Mouse (Mus musculus): Measurements from ENCODE around the gene Ivd. TPM values are rescaled to one million over a fixed set of nuclear protein-coding genes. Genes with fewer than 3 reads are reported as not detected.

Gene Ivd
- polyA plus RNA-seq, 1 experiment from 2014 or later: 47.7 TPM

DNA sequence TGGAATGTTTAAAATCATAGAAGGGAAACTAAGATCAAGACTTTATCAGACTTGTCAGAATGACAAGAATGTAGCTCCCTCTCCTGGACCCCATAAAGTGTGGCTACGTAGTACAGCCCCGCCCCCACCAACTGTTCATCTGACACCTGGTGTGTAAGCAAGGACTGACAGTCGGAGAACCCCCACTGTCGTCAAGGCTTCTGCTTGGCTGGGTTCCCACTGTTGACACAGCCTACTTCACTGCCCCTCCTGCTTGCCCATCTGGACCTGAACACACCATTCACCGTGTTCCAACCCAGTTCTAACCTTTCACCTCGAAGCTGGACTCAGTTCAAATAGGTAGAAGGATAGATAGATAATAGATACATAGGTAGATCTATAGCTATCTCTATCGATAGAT lies 15.5 kb upstream of the Ivd start:
- no peaks in the 10 kb centered on the region for H3K9me3 ChIP-seq
- H3K4me3 ChIP-seq: no peak overlapping the region
- H3K9ac ChIP-seq: no peak overlapping the region
- 60% methylated on average over 7 of the region's 7 CpGs for WGBS
- H3K27me3 ChIP-seq: no peaks in the 10 kb centered on the region
- no peak for ATAC-seq (ENCODE audit: low read depth)
- no peaks in the 10 kb centered on the region for H3K4me1 ChIP-seq (replicated peaks)
- H3K27ac ChIP-seq (replicated peaks): no peak overlapping the region
- H3K4me2 ChIP-seq: no peak overlapping the region
- H3K36me3 ChIP-seq: no peaks in the 10 kb centered on the region

GRCm38 (mm10) chr2:118851756-118852155 lies 10.0 kb upstream of the Ivd start:
- no peaks in the 10 kb centered on the region for H3K36me3 ChIP-seq
- no peak overlapping the region for H3K4me3 ChIP-seq
- WGBS: 12% methylated on average over 3 of the region's 3 CpGs
- no peaks in the 10 kb centered on the region for H3K27me3 ChIP-seq
- no peak for ATAC-seq (ENCODE audit: low read depth)
- no peaks in the 10 kb centered on the region for H3K9me3 ChIP-seq
- H3K27ac ChIP-seq (replicated peaks): no peak overlapping the region
- no peak overlapping the region for H3K4me2 ChIP-seq
- no peaks in the 10 kb centered on the region for H3K4me1 ChIP-seq (replicated peaks)
- H3K9ac ChIP-seq: no peak overlapping the region

DNA sequence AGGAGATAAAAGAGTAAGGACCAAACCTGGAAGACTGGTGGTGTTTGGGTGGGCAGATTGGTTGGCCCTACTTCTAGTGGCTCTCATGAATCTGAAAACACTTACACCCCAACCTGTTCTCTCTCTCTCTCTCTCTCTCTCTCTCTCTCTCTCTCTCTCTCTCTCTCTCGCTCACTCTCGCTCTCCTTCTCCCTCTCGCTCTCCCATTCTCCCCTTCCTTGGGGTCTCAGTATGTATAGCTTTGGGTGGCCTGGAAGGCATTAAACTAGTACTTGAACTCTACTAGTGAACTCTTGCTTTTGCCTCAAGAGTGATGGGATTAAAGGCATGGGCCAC lies 554 bp downstream of the Ivd start:
- Histone ChIP-seq H3K4me2 (peak overlapping the region; percentile 78), H3K27me3 (no peaks in the 10 kb centered on the region), H3K36me3 (peaks cover 2% of the 10 kb centered on the region; the same call in 1 of the 2 replicates), H3K27ac (replicated peaks) (peak overlapping the region; percentile 79), H3K9ac (peak overlapping the region; percentile 77), H3K9me3 (no peaks in the 10 kb centered on the region), H3K4me3 (peak overlapping the region; percentile 66), H3K4me1 (replicated peaks) (peaks cover 21% of the 10 kb centered on the region)
- 32% methylated on average over 3 of the region's 3 CpGs for WGBS
- ATAC-seq (ENCODE audit: low read depth): no peak

- Histone ChIP-seq H3K9me3 (no peaks in the 10 kb centered on the region), H3K4me1 (replicated peaks) (no peaks in the 10 kb centered on the region), H3K36me3 (peaks cover 46% of the 10 kb centered on the region), H3K4me2 (no peak overlapping the region), H3K27me3 (no peaks in the 10 kb centered on the region), H3K27ac (replicated peaks) (no peak overlapping the region), H3K4me3 (no peak overlapping the region), H3K9ac (no peak overlapping the region)
- WGBS: 92% methylated on average over 3 of the region's 3 CpGs
- ATAC-seq (ENCODE audit: low read depth): no peak
Observed at GRCm38 (mm10) chr2:118870601-118871000, 8.8 kb downstream of the Ivd start.

DNA sequence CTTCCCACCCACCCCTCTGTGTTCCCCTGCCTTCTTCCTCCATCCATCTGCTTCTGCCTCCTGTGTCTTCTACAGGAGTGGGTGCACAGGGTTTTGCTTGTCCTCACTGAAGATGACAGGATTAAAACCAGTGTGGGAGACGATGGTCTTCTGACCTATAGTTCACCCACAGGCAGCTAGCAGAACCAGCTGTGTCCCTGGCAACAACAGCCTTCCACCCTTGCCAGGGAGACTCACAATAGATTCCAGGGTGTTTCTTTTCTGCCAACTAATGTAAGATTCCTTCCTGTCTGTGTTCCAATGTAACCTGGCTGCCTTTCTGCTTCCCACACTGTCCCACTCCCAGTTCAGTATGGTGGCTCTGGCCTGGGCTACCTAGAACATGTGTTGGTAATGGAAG lies 9.3 kb downstream of the Ivd start:
- H3K27ac ChIP-seq (replicated peaks): no peak overlapping the region
- no peak overlapping the region for H3K4me2 ChIP-seq
- H3K9me3 ChIP-seq: no peaks in the 10 kb centered on the region
- WGBS: 75% methylated on average over 1 of the region's 1 CpGs
- no peaks in the 10 kb centered on the region for H3K27me3 ChIP-seq
- ATAC-seq (ENCODE audit: low read depth): no peak
- H3K9ac ChIP-seq: no peak overlapping the region
- H3K36me3 ChIP-seq: peaks cover 49% of the 10 kb centered on the region
- no peaks in the 10 kb centered on the region for H3K4me1 ChIP-seq (replicated peaks)
- no peak overlapping the region for H3K4me3 ChIP-seq

- H3K4me1 ChIP-seq (replicated peaks): no peaks in the 10 kb centered on the region
- no peak overlapping the region for H3K9ac ChIP-seq
- H3K4me3 ChIP-seq: no peak overlapping the region
- no peak overlapping the region for H3K4me2 ChIP-seq
- no peak for ATAC-seq (ENCODE audit: low read depth)
- 92% methylated on average over 5 of the region's 5 CpGs for WGBS
- H3K9me3 ChIP-seq: no peaks in the 10 kb centered on the region
- H3K36me3 ChIP-seq: peaks cover 65% of the 10 kb centered on the region
- no peak overlapping the region for H3K27ac ChIP-seq (replicated peaks)
- H3K27me3 ChIP-seq: no peaks in the 10 kb centered on the region
Observed at GRCm38 (mm10) chr2:118873018-118873417, 11.3 kb downstream of the Ivd start.

GRCm38 (mm10) chr2:118873890-118874430 lies 12.2 kb downstream of the Ivd start:
- Histone ChIP-seq H3K4me3 (no peak overlapping the region), H3K36me3 (peaks cover 66% of the 10 kb centered on the region), H3K27me3 (no peaks in the 10 kb centered on the region), H3K4me2 (no peak overlapping the region), H3K27ac (replicated peaks) (no peak overlapping the region), H3K9ac (no peak overlapping the region), H3K9me3 (no peaks in the 10 kb centered on the region), H3K4me1 (replicated peaks) (no peaks in the 10 kb centered on the region)
- WGBS: 82% methylated on average over 6 of the region's 6 CpGs
- ATAC-seq (ENCODE audit: low read depth): no peak

GRCm38 (mm10) chr2:118875316-118875715 lies 13.6 kb downstream of the Ivd start:
- Histone ChIP-seq H3K36me3 (peaks cover 57% of the 10 kb centered on the region), H3K4me2 (no peak overlapping the region), H3K4me1 (replicated peaks) (no peaks in the 10 kb centered on the region), H3K4me3 (no peak overlapping the region), H3K27ac (replicated peaks) (no peak overlapping the region), H3K27me3 (no peaks in the 10 kb centered on the region), H3K9me3 (no peaks in the 10 kb centered on the region), H3K9ac (no peak overlapping the region)
- 89% methylated on average over 8 of the region's 8 CpGs for WGBS
- ATAC-seq (ENCODE audit: low read depth): no peak

GRCm38 (mm10) chr2:118876453-118876852 lies 14.7 kb downstream of the Ivd start:
- Histone ChIP-seq H3K27me3 (no peaks in the 10 kb centered on the region), H3K9ac (no peak overlapping the region), H3K36me3 (peaks cover 53% of the 10 kb centered on the region), H3K9me3 (no peaks in the 10 kb centered on the region), H3K4me2 (no peak overlapping the region), H3K4me1 (replicated peaks) (no peaks in the 10 kb centered on the region), H3K27ac (replicated peaks) (no peak overlapping the region), H3K4me3 (no peak overlapping the region)
- 96% methylated on average over 9 of the region's 9 CpGs for WGBS
- no peak for ATAC-seq (ENCODE audit: low read depth)

GRCm38 (mm10) chr2:118881019-118881418 lies 19.3 kb downstream of the Ivd start:
- Histone ChIP-seq H3K9ac (0 out of 2 replicates have a peak overlapping the region, but pooled peaks have one; percentile 12), H3K36me3 (peaks cover 29% of the 10 kb centered on the region), H3K27me3 (peaks cover 11% of the 10 kb centered on the region), H3K9me3 (no peaks in the 10 kb centered on the region), H3K4me2 (no peak overlapping the region), H3K27ac (replicated peaks) (no peak overlapping the region), H3K4me1 (replicated peaks) (peaks cover 5% of the 10 kb centered on the region), H3K4me3 (no peak overlapping the region)
- no peak for ATAC-seq (ENCODE audit: low read depth)
- WGBS: 82% methylated on average over 4 of the region's 4 CpGs

DNA sequence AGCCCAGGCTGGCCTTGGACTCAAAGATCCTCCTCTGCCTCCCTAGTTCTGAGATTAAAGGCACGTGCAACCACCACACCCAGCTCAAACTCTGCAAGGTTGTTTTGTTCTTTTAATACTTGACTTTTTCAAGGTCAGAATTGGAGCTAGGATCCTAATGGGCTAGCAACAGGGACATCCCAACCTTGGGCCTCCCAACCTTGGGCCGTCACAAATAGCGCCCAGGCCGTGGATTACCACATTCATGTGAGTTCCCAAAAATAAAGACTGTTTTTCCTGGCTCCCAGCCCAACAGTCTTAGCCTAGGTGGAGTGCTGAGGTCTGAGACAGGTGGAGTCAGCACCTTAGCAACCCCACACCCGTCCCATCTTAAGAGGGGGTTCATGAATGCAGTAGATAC lies 20.2 kb downstream of the Ivd start:
- Histone ChIP-seq H3K27me3 (peaks cover 16% of the 10 kb centered on the region), H3K4me2 (no peak overlapping the region), H3K4me3 (no peak overlapping the region), H3K27ac (replicated peaks) (no peak overlapping the region), H3K9me3 (no peaks in the 10 kb centered on the region), H3K36me3 (peaks cover 19% of the 10 kb centered on the region), H3K4me1 (replicated peaks) (peaks cover 5% of the 10 kb centered on the region), H3K9ac (no peak overlapping the region)
- WGBS: 86% methylated on average over 5 of the region's 5 CpGs
- no peak for ATAC-seq (ENCODE audit: low read depth)

- H3K4me3 ChIP-seq: peak overlapping the region; percentile 35
- 3% methylated on average over 32 of the region's 32 CpGs for WGBS
Observed at GRCm38 (mm10) chr2:118882840-118883679, 21.3 kb downstream of the Ivd start.

More at GRCm38 (mm10) chr2:118882840-118883679, 21.3 kb downstream of the Ivd start:
- H3K9ac ChIP-seq: peak overlapping the region; percentile 60
- H3K27me3 ChIP-seq: peaks cover 16% of the 10 kb centered on the region
- no peak overlapping the region for H3K27ac ChIP-seq (replicated peaks)
- H3K4me2 ChIP-seq: peak overlapping the region; percentile 71
- peak; percentile 86 for ATAC-seq (ENCODE audit: low read depth)
- H3K9me3 ChIP-seq: no peaks in the 10 kb centered on the region
- peaks cover 10% of the 10 kb centered on the region; the same call in 1 of the 2 replicates for H3K36me3 ChIP-seq
- peaks cover 5% of the 10 kb centered on the region for H3K4me1 ChIP-seq (replicated peaks)
